Comparison of ENCODE assay signal across 8 mouse cellular contexts in genomic region chr2:35930498-35931149, GRCm38 (mm10). TPM values are rescaled to one million over a fixed set of nuclear protein-coding genes. Genes with fewer than 3 reads are reported as not detected.
DNase-seq lines count a peak whose midpoint lies in the region; ATAC-seq and TF ChIP-seq lines count a peak whose summit lies in the region.

No protein-coding gene starts in this region.

- peak; percentile 38; the same call in 1 of the 2 replicates for ATAC-seq in lung, postnatal 0 days

- H3K4me1 ChIP-seq in lung, postnatal 0 days (ENCODE audit: insufficient read depth, low read depth, low read length), result no peaks in the 10 kb centered on the region

- no peaks in the 10 kb centered on the region for H3K36me3 ChIP-seq in lung, postnatal 0 days (ENCODE audit: insufficient read depth, low read length)

- DNase-seq in CD8-positive naive resting alpha-beta T cell, adult 2 months (ENCODE audit: low read depth in 2 of 2, low spot score in 2 of 2), result peak; percentile 9 to 36
- DNase-seq in adrenal gland, adult 2 months, result peak; percentile 73
- DNase-seq in embryo, embryonic 11.5 days (ENCODE audit: low read depth, low spot score), result peak; percentile 80
- DNase-seq in heart, adult 9 months (ENCODE audit: low spot score in 2 of 2), result peak; percentile 42 to 49
- DNase-seq in layer of hippocampus, adult 18-20 months (ENCODE audit: low spot score in 2 of 2), result peak; percentile 79 to 90
- peak; percentile 77 for DNase-seq in lung, postnatal 0 days (ENCODE audit: low spot score)
- peak; percentile 72 for DNase-seq in right cerebral cortex, adult 18-20 months
- DNase-seq in urinary bladder, postnatal 10 days (ENCODE audit: low spot score), result peak; percentile 60

- H3K27ac ChIP-seq in lung, postnatal 0 days (ENCODE audit: low read length), result no peak overlapping the region

- 32% methylated on average over 11 of the region's 11 CpGs for WGBS in lung, postnatal 0 days

- no peak overlapping the region for H3K4me3 ChIP-seq in lung, postnatal 0 days (ENCODE audit: low read depth, low read length)

- no peaks in the 10 kb centered on the region for H3K9me3 ChIP-seq in lung, postnatal 0 days (ENCODE audit: low read length)

- no peaks in the 10 kb centered on the region for H3K27me3 ChIP-seq in lung, postnatal 0 days (replicated peaks; ENCODE audit: insufficient read depth, low read length)

- H3K9ac ChIP-seq in lung, postnatal 0 days (replicated peaks; ENCODE audit: low read depth), result no peak overlapping the region

- no peak for TF ChIP-seq EP300 in lung, postnatal 0 days (IDR thresholded peaks at IDR 0.05)

- TF ChIP-seq CTCF in lung, postnatal 0 days (IDR thresholded peaks at IDR 0.05), result peak; percentile 90

- no peak overlapping the region for H3K4me2 ChIP-seq in lung, postnatal 0 days (replicated peaks; ENCODE audit: low read depth, low read length)

RNA-seq across cellular contexts. Expression of gene Ttll11, which starts 49.1 kb away (rescaled TPM):
- total RNA-seq in adrenal gland, adult 2 months (2021), result 1 to 10 TPM; 2.1 to 6.1 TPM
- 3.9 and 4.0 TPM in 2 replicates for polyA plus RNA-seq in adrenal gland, adult 2 months (2012; rRNA removed)
- total RNA-seq in layer of hippocampus, adult 18-20 months (2021), result 10 to 100 TPM; 35.2 to 36.8 TPM
- 1.7 and 2.1 TPM in 2 replicates for polyA plus RNA-seq in lung, postnatal 0 days (2015; fragmentation: Nextera tagmentation; extraction: Ambion mirVana)

Comparison
In these comparisons a context has a peak if more than half of its experiments do, and no peak if none do; other contexts are left out.
1. DNase-seq: peak in every context shown above with its lines; median percentile 84 in layer of hippocampus, adult 18-20 months; 80 in embryo, embryonic 11.5 days; 77 in lung, postnatal 0 days; 73 in adrenal gland, adult 2 months; 72 in right cerebral cortex, adult 18-20 months; 60 in urinary bladder, postnatal 10 days; 46 in heart, adult 9 months; 22 in CD8-positive naive resting alpha-beta T cell, adult 2 months.
2. RNA of gene Ttll11, which starts 49.1 kb away (total RNA-seq): 35.2 to 36.8 TPM in layer of hippocampus, adult 18-20 months; 2.1 to 6.1 TPM in adrenal gland, adult 2 months; every median in the first group is over 4 times any median in the second.